Mouse (Mus musculus) retina, postnatal 1 day (tissue): ENCODE data around the gene Nelfe.
"Not testable (repeated sequence)": the region's sequence is repeated elsewhere in the genome, so short reads cannot be mapped to it uniquely, and the experiment has no call there.

Source experiments
- DNase-seq: peaks from one replicate; pipeline ENCODE4 v3.0.0-alpha.2; 2012

Gene Nelfe

DNA sequence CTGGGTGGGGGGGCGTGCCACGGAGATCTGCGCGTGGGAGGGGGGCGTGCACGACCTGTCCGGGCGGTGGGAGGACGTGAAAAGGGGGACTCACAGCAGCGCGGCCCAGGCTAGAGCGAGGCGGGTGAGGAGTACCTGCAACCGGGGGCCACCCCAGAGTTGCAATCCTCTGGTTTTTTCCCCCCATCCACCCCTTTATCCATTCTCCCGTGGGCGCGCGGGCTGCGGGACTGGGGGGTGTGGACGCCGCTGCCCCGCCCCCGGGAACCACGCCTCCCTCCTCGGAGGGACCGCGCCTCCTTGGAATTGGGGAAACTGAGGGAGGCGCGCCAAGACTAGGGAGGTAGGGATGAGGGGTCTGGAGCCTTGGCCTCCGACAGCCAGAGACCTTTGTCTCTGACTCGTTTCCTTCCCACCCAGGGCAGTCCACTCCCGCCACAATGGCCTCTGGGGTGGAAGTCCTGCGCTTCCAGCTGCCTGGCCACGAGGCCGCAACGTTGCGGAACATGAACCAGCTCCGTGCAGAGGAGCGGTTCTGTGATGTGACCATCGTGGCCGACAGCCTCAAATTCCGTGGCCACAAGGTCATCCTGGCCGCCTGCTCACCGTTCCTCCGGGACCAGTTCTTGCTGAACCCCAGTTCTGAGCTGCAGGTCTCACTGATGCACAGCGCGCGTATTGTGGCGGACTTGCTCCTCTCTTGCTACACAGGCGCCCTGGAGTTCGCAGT lies 44.8 kb downstream of the Nelfe start:
- DNase-seq: no peak

DNA sequence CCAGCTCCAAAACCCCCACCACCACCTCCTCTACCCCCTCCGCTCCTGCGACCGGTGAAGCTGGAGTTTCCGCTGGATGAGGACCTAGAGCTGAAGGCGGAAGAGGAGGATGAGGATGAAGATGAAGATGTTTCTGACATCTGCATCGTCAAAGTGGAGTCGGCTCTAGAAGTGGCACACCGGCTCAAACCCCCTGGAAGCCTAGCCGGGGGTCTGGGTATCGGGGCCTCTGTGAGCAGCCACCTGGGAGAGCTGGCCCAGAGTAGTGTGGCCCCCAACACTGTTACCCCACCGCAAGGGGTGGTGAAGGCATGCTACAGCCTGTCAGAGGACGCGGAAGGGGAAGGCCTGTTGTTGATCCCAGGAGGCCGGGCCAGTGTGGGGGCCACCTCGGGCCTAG lies 45.5 kb downstream of the Nelfe start:
- no peak for DNase-seq

DNA sequence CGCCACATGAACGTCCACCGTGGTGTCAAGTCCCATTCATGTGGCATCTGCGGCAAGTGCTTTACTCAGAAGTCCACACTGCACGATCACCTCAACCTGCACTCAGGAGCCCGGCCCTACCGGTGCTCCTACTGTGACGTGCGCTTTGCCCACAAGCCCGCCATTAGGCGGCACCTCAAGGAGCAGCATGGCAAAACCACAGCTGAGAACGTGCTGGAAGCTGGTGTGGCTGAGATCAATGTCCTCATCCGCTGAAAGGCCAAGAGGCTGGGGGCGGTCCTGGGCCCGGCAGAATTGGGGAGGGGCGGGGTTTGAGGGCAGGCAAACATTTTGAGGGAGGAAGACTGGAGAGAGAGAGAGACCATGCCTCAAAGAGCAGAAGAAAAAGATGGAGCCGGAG lies 46.2 kb downstream of the Nelfe start:
- DNase-seq: peak; percentile 10

GRCm38 (mm10) chr17:34897373-34898159 lies 47.4 kb downstream of the Nelfe start:
- DNase-seq: peak; percentile 46

GRCm38 (mm10) chr17:34898160-34898586 lies 48.0 kb downstream of the Nelfe start, which contains the start of the genes C2 and Ehmt2:
C2 (minus strand) TSS chr17:34898265.
Ehmt2 (plus strand) TSS chr17:34898469.
- peak; percentile 87 for DNase-seq

DNA sequence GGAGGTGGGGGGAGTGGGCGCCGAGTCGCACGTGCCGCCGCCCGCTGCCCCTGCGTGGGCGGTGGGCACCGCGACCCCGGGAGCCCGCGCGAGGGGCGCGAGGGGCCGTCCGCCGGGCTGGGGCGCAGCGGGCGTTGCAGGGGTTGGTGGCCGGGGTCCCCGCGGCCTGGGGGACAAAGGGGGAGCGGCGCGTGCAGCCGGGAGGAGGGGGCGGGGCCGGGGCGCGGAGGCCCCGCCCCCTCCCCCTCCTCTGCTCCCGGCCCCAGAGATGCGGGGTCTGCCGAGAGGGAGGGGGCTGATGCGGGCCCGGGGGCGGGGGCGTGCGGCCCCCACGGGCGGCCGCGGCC lies 48.5 kb downstream of the Nelfe start:
- DNase-seq: peak; percentile 69

GRCm38 (mm10) chr17:34899053-34899889 lies 49.1 kb downstream of the Nelfe start:
- DNase-seq: peak; percentile 42

DNA sequence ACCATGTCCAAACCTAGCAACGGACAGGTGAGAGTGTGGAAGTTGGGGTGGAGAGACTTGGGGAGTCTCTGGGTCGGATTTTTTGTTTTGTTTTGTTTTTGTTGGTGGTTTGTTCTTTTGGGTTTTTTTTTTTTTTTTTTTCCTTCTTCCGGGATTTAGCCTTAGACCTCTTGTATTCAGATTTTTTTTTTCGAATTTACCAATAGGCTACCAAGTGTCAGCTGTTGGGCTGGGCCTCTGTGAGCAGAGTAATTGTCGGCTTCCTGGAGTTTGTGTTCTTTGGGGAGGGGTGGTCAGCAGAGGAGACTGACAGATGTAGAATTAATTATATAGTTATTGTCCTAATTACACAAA lies 49.7 kb downstream of the Nelfe start:
- peak; percentile 43 for DNase-seq

- not testable (repeated sequence) for DNase-seq
Observed at GRCm38 (mm10) chr17:34900826-34901225, 50.6 kb downstream of the Nelfe start.

DNA sequence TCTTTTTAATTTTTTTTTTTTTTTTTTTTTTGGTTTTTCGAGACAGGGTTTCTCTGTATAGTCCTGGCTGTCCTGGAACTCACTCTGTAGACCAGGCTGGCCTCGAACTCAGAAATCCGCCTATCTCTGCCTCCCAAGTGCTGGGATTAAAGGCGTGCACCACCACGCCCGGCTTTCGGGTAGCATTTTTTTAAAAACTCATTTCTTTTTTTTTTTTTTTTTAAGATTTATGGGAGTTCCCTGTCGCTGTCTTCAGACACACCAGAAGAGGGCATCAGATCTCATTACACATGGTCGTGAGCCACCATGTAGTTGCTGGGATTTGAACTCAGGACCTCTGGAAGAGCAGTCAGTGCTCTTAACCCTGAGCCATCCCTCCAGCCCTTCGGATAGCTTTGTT lies 51.8 kb downstream of the Nelfe start:
- not testable (repeated sequence) for DNase-seq

DNA sequence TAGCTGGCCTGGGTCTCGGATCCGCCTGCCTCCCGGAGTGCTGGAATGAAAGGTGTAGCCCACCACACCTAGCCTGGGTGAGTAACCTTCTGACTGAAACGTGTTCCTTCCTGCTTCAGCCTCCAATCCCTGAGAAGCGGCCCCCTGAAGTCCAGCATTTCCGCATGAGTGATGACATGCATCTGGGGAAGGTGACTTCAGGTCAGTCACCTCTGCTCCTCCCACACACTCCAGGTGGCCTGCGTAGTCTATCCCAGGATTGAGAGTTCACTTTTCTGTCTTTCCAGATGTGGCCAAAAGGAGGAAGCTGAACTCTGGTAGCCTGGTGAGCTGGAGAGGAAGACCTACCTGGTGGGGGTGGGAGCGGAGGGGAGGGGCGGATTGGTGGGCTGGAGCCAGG lies 52.7 kb downstream of the Nelfe start:
- no peak for DNase-seq
